Mouse (Mus musculus) embryonic fibroblast, embryonic 13.5 days (primary cell): ENCODE measurements at regions not wholly inside any gene's neighbourhood (a gene's known extent, or its start where the extent isn't known, plus 50 kb on each side); places are given as distances from the start of the nearest gene placed in this dataset.

Experiments
- CTCF ChIP-seq: IDR thresholded peaks from 2 replicates; pipeline ENCODE4 v1.5.1; 2011; ENCODE audit warnings: mild to moderate bottlenecking, control low read depth, low read length, moderate library complexity, borderline replicate concordance; ENCODE audit not compliant: insufficient read depth
- POLR2A ChIP-seq: IDR thresholded peaks from 2 replicates; pipeline ENCODE4 v1.6.1; 2011; ENCODE audit warnings: low read depth, mild to moderate bottlenecking, control low read depth, low read length, moderate library complexity

- TF ChIP-seq POLR2A (no peak), CTCF (no peak)
Observed at GRCm38 (mm10) chr19:30380515-30381206, 147.9 kb downstream of the Mbl2 start.
